Mouse (Mus musculus) embryonic fibroblast, embryonic 13.5 days (primary cell): ENCODE measurements at regions not wholly inside any gene's neighbourhood (a gene's known extent, or its start where the extent isn't known, plus 50 kb on each side); places are given as distances from the start of the nearest gene placed in this dataset.

ENCODE experiments used
- H3K27ac ChIP-seq: 2 replicates; pipeline ENCODE4 v1.5.1; 2012; ENCODE audit warnings: low read length, control low read depth, inconsistent platforms; ENCODE audit not compliant: insufficient read depth
- H3K4me1 ChIP-seq: 2 replicates; pipeline ENCODE4 v1.6.1; 2011; ENCODE audit warnings: low read length; ENCODE audit not compliant: control insufficient read depth, insufficient read depth
- H3K4me3 ChIP-seq: 2 replicates; pipeline ENCODE4 v1.5.1; 2011; ENCODE audit warnings: mild to moderate bottlenecking, control low read depth, low read length; ENCODE audit not compliant: insufficient read depth
- CTCF ChIP-seq: IDR thresholded peaks from 2 replicates; pipeline ENCODE4 v1.5.1; 2011; ENCODE audit warnings: mild to moderate bottlenecking, control low read depth, low read length, moderate library complexity, borderline replicate concordance; ENCODE audit not compliant: insufficient read depth
- POLR2A ChIP-seq: IDR thresholded peaks from 2 replicates; pipeline ENCODE4 v1.6.1; 2011; ENCODE audit warnings: low read depth, mild to moderate bottlenecking, control low read depth, low read length, moderate library complexity

DNA sequence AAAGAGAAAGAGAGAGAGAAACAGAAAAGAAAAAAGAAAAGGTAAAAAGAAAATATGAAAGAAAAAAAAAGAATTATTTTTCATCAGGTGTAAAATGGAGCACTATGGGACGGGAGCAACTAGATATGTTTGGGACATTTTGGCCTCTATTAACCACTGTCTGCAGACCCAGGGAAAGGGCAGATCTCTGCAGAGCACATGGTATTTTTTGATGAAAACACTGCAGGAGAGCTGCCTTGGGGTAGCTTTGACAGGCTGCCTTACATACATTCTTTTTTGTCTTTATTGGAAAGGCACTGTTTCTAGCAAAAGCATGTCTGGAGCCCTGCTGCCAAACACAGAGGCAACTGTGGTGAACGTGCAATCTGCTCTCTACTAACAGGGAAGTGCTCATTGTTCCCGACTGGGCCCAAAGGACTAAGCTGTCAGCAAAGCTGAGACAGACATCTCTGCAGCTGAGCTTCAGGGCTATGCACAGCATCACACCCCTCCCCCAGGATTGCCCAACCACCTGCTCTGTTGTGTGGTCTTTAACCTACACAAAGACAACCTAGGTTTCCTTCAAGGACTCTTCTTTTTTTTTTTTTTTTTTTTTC lies 617.2 kb downstream of the Epm2a start:
- Histone ChIP-seq H3K4me3 (no peak overlapping the region), H3K4me1 (no peaks in the 10 kb centered on the region), H3K27ac (no peak overlapping the region)
- no peak for TF ChIP-seq CTCF
- TF ChIP-seq POLR2A = no peak

DNA sequence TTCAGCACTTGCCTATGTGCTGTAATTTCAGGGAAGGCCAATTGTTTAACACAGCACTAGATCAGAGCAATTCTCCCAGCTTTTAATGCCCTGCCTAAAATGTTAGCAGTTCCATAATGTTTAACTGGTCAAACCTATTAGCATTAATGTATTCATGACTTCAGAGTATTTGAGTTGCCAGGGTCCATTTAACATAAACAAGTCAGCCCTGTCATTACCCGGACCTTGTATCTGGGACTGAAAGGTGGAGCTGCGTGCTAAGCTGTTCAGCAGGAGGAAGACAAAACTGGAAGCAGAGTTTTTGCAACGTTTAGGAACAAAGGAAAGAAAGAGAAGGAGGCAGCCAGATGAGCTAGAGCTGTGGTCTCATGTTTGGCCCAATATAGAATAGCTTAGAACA lies 661.8 kb downstream of the Epm2a start:
- H3K4me3 ChIP-seq = no peak overlapping the region
- TF ChIP-seq CTCF (no peak), POLR2A (no peak)
- no peak overlapping the region for H3K27ac ChIP-seq
- no peaks in the 10 kb centered on the region for H3K4me1 ChIP-seq

DNA sequence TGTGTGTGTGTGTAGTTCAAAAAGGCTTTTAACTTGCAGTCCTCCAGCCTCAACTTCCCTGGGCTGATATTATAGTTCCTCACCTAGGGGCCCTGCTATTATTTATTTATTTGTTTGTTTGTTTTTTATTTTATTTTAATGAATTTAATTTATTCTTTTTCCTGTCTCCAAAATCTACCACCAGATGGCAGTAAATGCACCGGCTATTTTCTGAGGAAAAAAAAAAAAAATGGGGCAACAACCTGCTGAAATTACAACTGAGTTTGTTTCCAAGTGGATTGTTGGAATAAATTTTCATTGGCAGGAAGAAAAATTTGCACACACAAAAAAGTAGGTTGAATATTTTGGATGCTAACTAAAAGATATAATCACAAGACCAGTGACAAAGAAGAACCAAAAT lies 662.7 kb downstream of the Epm2a start:
- no peaks in the 10 kb centered on the region for H3K4me1 ChIP-seq
- TF ChIP-seq CTCF (no peak), POLR2A (no peak)
- H3K27ac ChIP-seq = no peak overlapping the region
- no peak overlapping the region for H3K4me3 ChIP-seq

DNA sequence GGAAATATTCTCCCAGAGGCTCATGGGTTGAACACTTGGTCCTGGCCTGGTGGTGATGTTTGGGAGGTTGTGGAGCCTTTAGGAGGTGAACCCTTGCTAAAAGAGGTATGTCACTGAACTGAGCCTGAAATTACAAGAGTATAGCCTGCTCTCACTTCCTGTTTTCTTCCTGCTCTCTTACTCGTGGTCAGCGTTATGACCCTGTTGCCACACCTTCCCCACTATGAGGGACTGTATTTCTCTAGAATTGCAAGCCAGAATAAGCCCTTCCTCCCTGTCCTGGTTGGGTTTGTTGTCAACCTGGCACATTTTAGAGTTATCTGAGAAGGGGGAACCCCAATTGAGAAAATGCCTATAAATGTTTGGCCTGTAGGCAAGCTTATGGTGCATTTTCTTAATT lies 674.1 kb downstream of the Epm2a start:
- peaks cover 9% of the 10 kb centered on the region for H3K4me1 ChIP-seq
- H3K27ac ChIP-seq = no peak overlapping the region
- no peak overlapping the region for H3K4me3 ChIP-seq
- TF ChIP-seq CTCF = no peak
- TF ChIP-seq POLR2A = no peak

DNA sequence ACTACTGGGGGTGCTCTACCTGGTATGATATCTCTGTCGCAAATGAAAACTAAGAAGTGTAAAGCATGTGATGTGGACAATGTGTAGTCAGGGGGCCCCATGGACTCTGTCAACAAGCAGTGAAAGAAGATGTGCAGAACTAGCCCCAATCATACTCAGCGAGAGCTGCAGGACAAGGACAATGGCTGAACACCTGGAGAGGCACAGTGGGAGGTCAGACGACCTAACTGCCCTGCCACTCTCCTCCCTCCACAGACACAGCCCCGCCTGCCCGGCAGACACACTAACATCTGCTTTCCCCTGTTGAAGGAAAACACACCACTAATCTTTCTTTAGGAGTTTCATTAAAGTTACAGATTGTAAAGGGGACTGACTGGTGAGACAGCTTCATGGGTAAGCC lies 675.1 kb downstream of the Epm2a start:
- Histone ChIP-seq H3K4me3 (no peak overlapping the region), H3K27ac (no peak overlapping the region), H3K4me1 (peaks cover 9% of the 10 kb centered on the region)
- TF ChIP-seq CTCF = no peak
- TF ChIP-seq POLR2A = no peak

DNA sequence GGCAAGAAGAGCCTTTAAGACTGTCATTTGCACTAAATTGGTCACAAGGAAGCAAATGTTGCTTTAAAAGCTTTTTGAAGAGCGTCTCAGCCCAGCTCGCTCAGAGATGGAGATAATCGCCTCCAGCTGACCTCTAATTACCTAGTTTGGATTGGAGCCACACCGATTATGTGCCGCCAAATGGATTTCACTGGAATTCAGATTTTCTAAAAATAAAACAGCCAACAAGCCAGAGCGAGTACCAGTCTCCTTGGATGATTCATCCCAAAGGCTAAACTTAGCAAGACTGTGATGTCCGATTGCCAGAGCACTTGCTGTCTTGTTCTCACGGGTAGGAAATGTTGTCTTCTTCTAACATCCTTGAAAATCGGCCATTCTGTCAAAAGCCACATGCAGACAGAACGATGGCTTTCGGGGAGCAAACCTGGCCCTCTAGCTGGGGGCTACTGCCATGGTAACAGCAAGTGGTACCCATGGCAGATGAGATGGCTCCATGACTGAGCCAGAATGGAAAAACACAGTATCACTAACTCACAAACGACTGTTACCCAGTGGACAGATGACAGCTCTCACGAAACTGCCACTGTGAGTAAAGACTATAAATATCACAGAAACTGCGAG lies 676.1 kb downstream of the Epm2a start:
- H3K27ac ChIP-seq = peak overlapping the region; percentile 32
- no peak overlapping the region for H3K4me3 ChIP-seq
- TF ChIP-seq POLR2A (no peak), CTCF (no peak)
- H3K4me1 ChIP-seq = peaks cover 9% of the 10 kb centered on the region

DNA sequence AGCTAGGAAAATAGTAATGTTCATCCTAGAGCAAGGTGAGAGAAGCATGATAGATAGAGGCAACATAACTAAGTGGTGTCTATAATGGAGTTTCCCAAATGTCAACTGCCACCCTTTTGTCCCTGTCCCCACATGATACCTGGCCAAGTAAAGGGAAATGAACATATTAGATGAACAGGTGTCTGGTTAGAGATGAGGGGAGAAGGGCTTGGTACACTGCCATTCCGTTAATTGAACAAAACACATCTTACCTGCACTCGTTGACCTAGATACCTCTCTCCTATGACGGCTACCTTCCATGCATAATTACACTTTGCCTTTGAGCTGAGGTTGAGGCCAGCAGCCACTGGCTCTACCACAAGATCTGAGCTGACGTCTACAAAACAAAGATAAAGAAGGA lies 677.4 kb downstream of the Epm2a start:
- Histone ChIP-seq H3K27ac (no peak overlapping the region), H3K4me3 (no peak overlapping the region), H3K4me1 (peaks cover 9% of the 10 kb centered on the region)
- TF ChIP-seq CTCF (no peak), POLR2A (no peak)

DNA sequence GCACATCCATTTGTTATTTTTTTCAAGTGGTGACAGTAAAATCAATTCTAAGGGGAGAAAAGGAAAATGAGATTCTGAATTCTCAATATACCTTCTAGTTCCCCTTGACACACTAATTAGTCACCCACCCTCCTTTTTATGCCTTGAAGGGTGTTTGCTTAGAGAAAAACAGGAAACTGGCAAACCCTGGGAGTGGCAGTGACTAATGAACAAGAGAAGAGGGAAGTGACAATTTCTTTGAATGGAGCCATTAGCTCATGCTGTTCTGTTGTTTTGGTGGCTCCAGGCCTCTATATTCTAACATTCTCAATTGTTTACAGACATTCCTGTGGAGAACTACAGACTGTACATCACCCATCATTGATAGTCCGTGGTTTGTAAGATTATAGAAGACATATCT lies 692.0 kb downstream of the Epm2a start:
- no peak overlapping the region for H3K27ac ChIP-seq
- TF ChIP-seq CTCF (no peak), POLR2A (no peak)
- H3K4me1 ChIP-seq = no peaks in the 10 kb centered on the region
- no peak overlapping the region for H3K4me3 ChIP-seq

DNA sequence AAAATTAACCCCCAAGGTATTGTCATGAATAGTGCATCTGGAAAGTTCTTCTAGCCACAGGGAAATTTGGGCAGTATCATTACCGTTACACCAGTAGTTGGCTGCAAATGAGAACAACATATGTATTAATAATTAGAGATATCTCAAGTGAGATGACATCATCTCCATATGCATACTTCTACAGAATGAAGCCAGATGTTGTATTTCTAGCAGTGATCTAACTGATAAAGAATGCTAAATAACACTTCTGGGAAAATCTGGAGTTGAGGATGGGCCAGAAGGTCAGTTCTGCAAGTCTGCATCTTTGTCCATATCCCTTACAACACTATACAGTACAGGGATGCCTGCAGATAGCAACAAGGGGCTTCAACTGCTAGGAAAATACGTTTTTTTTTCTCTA lies 702.7 kb downstream of the Epm2a start:
- Histone ChIP-seq H3K4me1 (no peaks in the 10 kb centered on the region; the same call in 1 of the 2 replicates), H3K27ac (no peak overlapping the region), H3K4me3 (no peak overlapping the region)
- no peak for TF ChIP-seq POLR2A
- TF ChIP-seq CTCF = no peak

DNA sequence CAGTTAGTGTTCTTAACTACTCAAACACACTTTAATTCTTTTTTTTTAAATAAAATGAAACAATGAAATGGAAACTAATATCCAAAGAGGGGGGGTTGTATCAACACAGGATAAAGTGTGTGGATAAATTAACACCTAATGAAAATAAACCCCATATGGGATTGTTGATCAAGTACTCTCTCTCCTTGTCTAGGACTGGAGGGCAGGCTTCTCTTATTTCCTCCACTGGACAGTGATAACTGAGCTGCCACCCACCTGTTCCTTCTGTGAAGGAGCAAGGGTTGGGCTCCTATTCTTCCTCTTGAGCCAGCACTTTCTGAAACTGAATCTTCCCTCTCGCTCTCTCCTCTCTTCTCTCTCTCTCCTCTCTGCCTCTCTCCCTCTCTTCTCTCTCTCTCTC lies 716.5 kb downstream of the Epm2a start:
- H3K4me1 ChIP-seq = no peaks in the 10 kb centered on the region
- H3K4me3 ChIP-seq = no peak overlapping the region
- TF ChIP-seq CTCF = no peak
- no peak for TF ChIP-seq POLR2A
- no peak overlapping the region for H3K27ac ChIP-seq
